8 mouse cellular contexts compared by ENCODE assay signal in genomic region chr4:141148009-141148801, GRCm38 (mm10). TPM values are rescaled to one million over a fixed set of nuclear protein-coding genes. Genes with fewer than 3 reads are reported as not detected.
DNase-seq lines count a peak whose midpoint lies in the region; ATAC-seq and TF ChIP-seq lines count a peak whose summit lies in the region.

No protein-coding gene starts in this region.

- peak; percentile 31; the same call in 1 of the 2 replicates for TF ChIP-seq CTCF in heart, adult 2 months (IDR thresholded peaks at IDR 0.05)

- H3K27ac ChIP-seq in heart, adult 2 months: peak overlapping the region; percentile 83

- peak overlapping the region; percentile 90 for H3K4me3 ChIP-seq in heart, adult 2 months

- ATAC-seq in megakaryocyte, adult 5-6 weeks (ENCODE audit: poor library complexity, severe bottlenecking): peak; percentile 51

- DNase-seq in 3134 (ENCODE audit: extremely low read depth, insufficient read length, low spot score): peak; percentile 52
- DNase-seq in 416B (ENCODE audit: low read depth): peak; percentile 55
- peak; percentile 30 for DNase-seq in brain, adult 2 months (ENCODE audit: low read depth, low spot score)
- DNase-seq in heart, adult 2 months: peak; percentile 58 to 62
- peak; percentile 28 for DNase-seq in kidney, adult 9 months
- peak; percentile 39 for DNase-seq in splenic B cell, adult 2 months (ENCODE audit: low read depth, low spot score)
- no peak for DNase-seq in frontal cortex, adult 2 months (ENCODE audit: extremely low spot score in 1 of 2, low spot score in 1 of 2)

- no peak for TF ChIP-seq POLR2A in heart, adult 2 months (IDR thresholded peaks at IDR 0.05; ENCODE audit: insufficient read depth, low read depth, low read length)

- TF ChIP-seq EP300 in heart, adult 2 months (IDR thresholded peaks at IDR 0.05; ENCODE audit: insufficient read depth, low read depth, low read length): no peak

- H3K9ac ChIP-seq in heart, adult 2 months (ENCODE audit: low read depth, low read length): peak overlapping the region; percentile 92

- no peaks in the 10 kb centered on the region for H3K27me3 ChIP-seq in heart, adult 2 months (ENCODE audit: control insufficient read depth, insufficient read depth, low read length)
- H3K27me3 ChIP-seq in splenic B cell, adult 2 months (ENCODE audit: control insufficient read depth, insufficient read depth, low read length, poor library complexity, severe bottlenecking): no peaks in the 10 kb centered on the region

- WGBS in heart, adult 2 months: under 1% methylated on average over 65 of the region's 66 CpGs

- H3K4me1 ChIP-seq in heart, adult 2 months (ENCODE audit: control insufficient read depth, insufficient read depth, low read length): peaks cover 1% of the 10 kb centered on the region

- intact Hi-C loops in heart, adult 2 months (cut with DNase I): loop anchor here (10.0 kb wide), 1 partner anchor 433 kb away; no protein-coding TSS in a partner anchor

- H3K79me2 ChIP-seq in heart, adult 2 months (replicated peaks; ENCODE audit: control insufficient read depth, insufficient read depth, low read length): peaks cover 9% of the 10 kb centered on the region

- H3K36me3 ChIP-seq in heart, adult 2 months (ENCODE audit: control insufficient read depth, insufficient read depth, low read length): 0 out of 2 replicates have a peak, but pooled peaks cover 3% of the 10 kb centered on the region
- H3K36me3 ChIP-seq in splenic B cell, adult 2 months (ENCODE audit: control insufficient read depth, insufficient read depth, low read length, poor library complexity, severe bottlenecking): no peaks in the 10 kb centered on the region

RNA-seq across cellular contexts. Expression of gene Fbxo42, which starts 0.5 kb away (rescaled TPM):
- 10 to 100 TPM in 1 of 2 experiments, 1 to 10 TPM in 1; 9.0 to 11.3 TPM for total RNA-seq in heart, adult 2 months (2021)
- polyA plus RNA-seq in heart, adult 2 months (2012; rRNA removed): 7.6 and 11.9 TPM in 2 replicates
- 14.1 and 16.3 TPM in 2 replicates for total RNA-seq in megakaryocyte, adult 5-6 weeks (2015)
- total RNA-seq in megakaryocyte, adult 5-6 weeks (2017): 10.0 and 12.6 TPM in 2 replicates
- 20.9 and 21.0 TPM in 2 replicates for polyA plus RNA-seq in frontal cortex, adult 2 months (2012; rRNA removed)

RNA-seq across cellular contexts. Expression of gene Szrd1, which starts 8.6 kb away (rescaled TPM):
- 100 to 1,000 TPM in 1 of 2 experiments, 10 to 100 TPM in 1; 90.0 to 106 TPM for total RNA-seq in heart, adult 2 months (2021)
- polyA plus RNA-seq in heart, adult 2 months (2012; rRNA removed): 32.1 and 33.1 TPM in 2 replicates
- total RNA-seq in megakaryocyte, adult 5-6 weeks (2015): 45.4 and 46.8 TPM in 2 replicates
- total RNA-seq in megakaryocyte, adult 5-6 weeks (2017): 41.0 and 46.9 TPM in 2 replicates
- 22.3 and 23.0 TPM in 2 replicates for polyA plus RNA-seq in frontal cortex, adult 2 months (2012; rRNA removed)

Comparison
In these comparisons a context has a peak if more than half of its experiments do, and no peak if none do; other contexts are left out.
1. DNase-seq: peak in 3134 (single experiment), 416B (single experiment), brain, adult 2 months (single experiment), heart, adult 2 months (2 of 2), kidney, adult 9 months (single experiment) and splenic B cell, adult 2 months (single experiment); none in frontal cortex, adult 2 months (0 of 2).